Mouse (Mus musculus) liver, adult 2 months (tissue): Measurements from ENCODE around the gene Zbtb8os. TPM values are rescaled to one million over a fixed set of nuclear protein-coding genes. Genes with fewer than 3 reads are reported as not detected.

Experiments used
- DNase-seq: peaks from one replicate; pipeline ENCODE4 v3.0.0-alpha.2; 2011; ENCODE audit warnings: low read depth, low spot score; ENCODE audit errors: extremely low read depth
- H3K27ac ChIP-seq: fragments of 200-500 bp; replicated peaks from 2 replicates; pipeline ENCODE4 v1.5.1; 2012; ENCODE audit warnings: low read depth, mild to moderate bottlenecking, control low read depth, inconsistent platforms, low read length; ENCODE audit not compliant: insufficient read depth
- H3K27me3 ChIP-seq: fragments of 200-500 bp; 2 replicates; pipeline ENCODE4 v1.6.1; 2012; ENCODE audit warnings: mild to moderate bottlenecking, moderate library complexity, low read length, inconsistent platforms; ENCODE audit not compliant: control insufficient read depth, insufficient read depth
- H3K36me3 ChIP-seq: fragments of 200-500 bp; 2 replicates; pipeline ENCODE4 v1.6.1; 2012; ENCODE audit warnings: low read length, inconsistent platforms; ENCODE audit not compliant: control insufficient read depth, insufficient read depth
- H3K4me1 ChIP-seq: fragments of 200-500 bp; 2 replicates; pipeline ENCODE4 v1.6.1; 2011; ENCODE audit warnings: low read length; ENCODE audit not compliant: control insufficient read depth, insufficient read depth
- H3K4me3 ChIP-seq: fragments of 200-500 bp; 2 replicates; pipeline ENCODE4 v1.5.1; 2011; ENCODE audit warnings: low read depth, mild to moderate bottlenecking, control low read depth, low read length, moderate library complexity; ENCODE audit not compliant: insufficient read depth
- H3K79me2 ChIP-seq: fragments of 200-500 bp; 2 replicates; pipeline ENCODE4 v1.6.1; 2012; ENCODE audit warnings: inconsistent platforms, mild to moderate bottlenecking, low read length, moderate library complexity; ENCODE audit not compliant: control insufficient read depth, insufficient read depth
- H3K9ac ChIP-seq: fragments of 200-500 bp; 2 replicates; pipeline ENCODE4 v1.6.1; 2012; ENCODE audit warnings: low read depth, mild to moderate bottlenecking, control low read depth, inconsistent platforms, low read length
- CTCF ChIP-seq: fragments of 200-500 bp; IDR thresholded peaks from 2 replicates; pipeline ENCODE4 v1.5.1; 2011; ENCODE audit warnings: low read depth, low read length, control low read depth
- POLR2A ChIP-seq: fragments of 200-500 bp; IDR thresholded peaks from 2 replicates; pipeline ENCODE4 v1.6.1; 2011; ENCODE audit warnings: low read length, control low read depth; ENCODE audit not compliant: insufficient read depth; ENCODE audit errors: extremely low read depth
- WGBS: fragments of 180-500 bp; shearing (Covaris S2); methylation state at CpG from one replicate; pipeline ENCODE4 v1.1.7; 2018; 5-methylcytosine and 5-hydroxymethylcytosine counted together
- polyA plus RNA-seq: library from polyadenylated mRNA; depleted of rRNA; stranded (reverse); fragments of >200 nt; gene quantifications from 2 replicates; pipeline ENCODE4 v1.2.3, GENCODE M21; 2012
- total RNA-seq: library from RNA; depleted of rRNA; stranded (reverse); fragments of >200 nt; gene quantifications from 2 replicates; pipeline ENCODE4 v1.2.3, GENCODE M21; 2014

Gene Zbtb8os
- total and polyA plus RNA-seq, 2 experiments, result 14.7 to 32.8 TPM

- TF ChIP-seq POLR2A (no peak), CTCF (no peak)
- DNase-seq, result no peak
- H3K27ac ChIP-seq, result no peak overlapping the region
- H3K36me3 ChIP-seq, result no peaks in the 10 kb centered on the region
- no peaks in the 10 kb centered on the region for H3K4me1 ChIP-seq
- no peaks in the 10 kb centered on the region for H3K79me2 ChIP-seq
- H3K9ac ChIP-seq, result no peak overlapping the region
- 85% methylated on average over 10 of the region's 10 CpGs for WGBS
- no peak overlapping the region for H3K4me3 ChIP-seq
- H3K27me3 ChIP-seq, result no peaks in the 10 kb centered on the region
Observed at GRCm38 (mm10) chr4:129299121-129299520, 36.4 kb upstream of the Zbtb8os start.

GRCm38 (mm10) chr4:129303401-129303800 lies 32.1 kb upstream of the Zbtb8os start:
- no peak for DNase-seq
- WGBS, result 85% methylated on average over 5 of the region's 5 CpGs
- Histone ChIP-seq H3K4me3 (no peak overlapping the region), H3K27ac (no peak overlapping the region), H3K9ac (no peak overlapping the region), H3K36me3 (peaks cover 16% of the 10 kb centered on the region), H3K27me3 (no peaks in the 10 kb centered on the region), H3K79me2 (no peaks in the 10 kb centered on the region), H3K4me1 (peaks cover 9% of the 10 kb centered on the region)
- no peak for TF ChIP-seq POLR2A
- no peak for TF ChIP-seq CTCF

- no peak overlapping the region for H3K9ac ChIP-seq
- no peaks in the 10 kb centered on the region for H3K79me2 ChIP-seq
- H3K27ac ChIP-seq, result no peak overlapping the region
- peak; percentile 33 for DNase-seq
- H3K4me1 ChIP-seq, result peaks cover 13% of the 10 kb centered on the region
- TF ChIP-seq POLR2A (no peak), CTCF (no peak)
- no peaks in the 10 kb centered on the region for H3K27me3 ChIP-seq
- 76% methylated on average over 9 of the region's 9 CpGs for WGBS
- peaks cover 16% of the 10 kb centered on the region for H3K36me3 ChIP-seq
- no peak overlapping the region for H3K4me3 ChIP-seq
Observed at GRCm38 (mm10) chr4:129303816-129304215, 31.7 kb upstream of the Zbtb8os start.

GRCm38 (mm10) chr4:129304306-129304705 lies 31.2 kb upstream of the Zbtb8os start:
- WGBS, result 46% methylated on average over 1 of the region's 1 CpGs
- Histone ChIP-seq H3K4me1 (peaks cover 13% of the 10 kb centered on the region), H3K27me3 (no peaks in the 10 kb centered on the region), H3K27ac (no peak overlapping the region), H3K4me3 (no peak overlapping the region), H3K9ac (no peak overlapping the region), H3K79me2 (no peaks in the 10 kb centered on the region), H3K36me3 (peaks cover 19% of the 10 kb centered on the region)
- TF ChIP-seq CTCF, result no peak
- TF ChIP-seq POLR2A, result no peak
- no peak for DNase-seq

- peak; percentile 92 for DNase-seq
- no peaks in the 10 kb centered on the region; the same call in 1 of the 2 replicates for H3K79me2 ChIP-seq
- no peaks in the 10 kb centered on the region for H3K27me3 ChIP-seq
- H3K36me3 ChIP-seq, result peaks cover 39% of the 10 kb centered on the region
- H3K9ac ChIP-seq, result no peak overlapping the region
- H3K4me3 ChIP-seq, result no peak overlapping the region
- 32% methylated on average over 1 of the region's 1 CpGs for WGBS
- H3K27ac ChIP-seq, result peak overlapping the region; percentile 92
- TF ChIP-seq POLR2A, result no peak
- TF ChIP-seq CTCF, result no peak
- H3K4me1 ChIP-seq, result peaks cover 18% of the 10 kb centered on the region
Observed at GRCm38 (mm10) chr4:129307936-129308335, 27.6 kb upstream of the Zbtb8os start.

GRCm38 (mm10) chr4:129313886-129314285 lies 21.6 kb upstream of the Zbtb8os start:
- TF ChIP-seq POLR2A, result no peak
- TF ChIP-seq CTCF, result no peak
- Histone ChIP-seq H3K4me1 (peaks cover 21% of the 10 kb centered on the region), H3K36me3 (peaks cover 69% of the 10 kb centered on the region), H3K27me3 (no peaks in the 10 kb centered on the region), H3K79me2 (peaks cover 2% of the 10 kb centered on the region; the same call in 1 of the 2 replicates), H3K9ac (no peak overlapping the region), H3K4me3 (no peak overlapping the region), H3K27ac (peak overlapping the region; percentile 93)
- DNase-seq, result peak; percentile 88
- WGBS, result 18% methylated on average over 3 of the region's 3 CpGs
